ENCODE assay signal across 13 mouse cellular contexts in genomic region chr3:22005456-22005855, GRCm38 (mm10).
"Had no signal": no experiment of that assay in that cellular context is flagged by ENCODE, and none has a peak within 500 bp of the region (broad histone marks: within the 10 kb centered on the region; RNA-seq: fewer than 3 reads in every experiment).

No protein-coding gene starts in this region.

- H3K9ac ChIP-seq: liver, embryonic 15.5 days; midbrain, embryonic 13.5 days; stomach, embryonic 15.5 days had no signal

- DNase-seq: kidney, adult 8-10 months; kidney, postnatal 25 days; right cerebral cortex, postnatal 14 days; thymus, adult 2 months; thymus, postnatal 36 days had no signal

- H3K4me3 ChIP-seq: left cerebral cortex, adult 2 months; limb, embryonic 10.5 days; liver, embryonic 15.5 days; megakaryocyte, embryonic 14.5 days; midbrain, embryonic 13.5 days; stomach, embryonic 15.5 days had no signal

- H3K36me3 ChIP-seq: limb, embryonic 10.5 days; liver, embryonic 15.5 days; midbrain, embryonic 13.5 days; stomach, embryonic 15.5 days had no signal

- H3K27me3 ChIP-seq: liver, embryonic 15.5 days; megakaryocyte, embryonic 14.5 days; midbrain, embryonic 13.5 days; stomach, embryonic 15.5 days had no signal

- H3K27ac ChIP-seq: left cerebral cortex, adult 2 months; limb, embryonic 10.5 days; liver, embryonic 15.5 days; macrophage; midbrain, embryonic 13.5 days; stomach, embryonic 15.5 days had no signal

- ATAC-seq: midbrain, embryonic 13.5 days had no signal

- H3K4me1 ChIP-seq: limb, embryonic 10.5 days; liver, embryonic 15.5 days; midbrain, embryonic 13.5 days; stomach, embryonic 15.5 days had no signal

- H3K9me3 ChIP-seq: limb, embryonic 10.5 days; liver, embryonic 15.5 days; megakaryocyte, embryonic 14.5 days; midbrain, embryonic 13.5 days; stomach, embryonic 15.5 days had no signal

- H3K4me2 ChIP-seq: liver, embryonic 11.5 days; liver, embryonic 15.5 days; midbrain, embryonic 13.5 days; stomach, embryonic 15.5 days had no signal
